Mouse (Mus musculus) megakaryocyte, embryonic 14.5 days (primary cell): ENCODE measurements around the gene Sufu.

ENCODE experiments used
- FLI1 ChIP-seq: IDR thresholded peaks from 2 replicates; pipeline ENCODE4 v1.6.1; 2012; ENCODE audit warnings: low read length, inconsistent platforms, mixed read lengths
- GATA1 ChIP-seq: IDR thresholded peaks from 3 replicates; pipeline ENCODE4 v1.6.1; 2012; ENCODE audit warnings: mixed read lengths, low read length, inconsistent platforms, borderline replicate concordance

DNA sequence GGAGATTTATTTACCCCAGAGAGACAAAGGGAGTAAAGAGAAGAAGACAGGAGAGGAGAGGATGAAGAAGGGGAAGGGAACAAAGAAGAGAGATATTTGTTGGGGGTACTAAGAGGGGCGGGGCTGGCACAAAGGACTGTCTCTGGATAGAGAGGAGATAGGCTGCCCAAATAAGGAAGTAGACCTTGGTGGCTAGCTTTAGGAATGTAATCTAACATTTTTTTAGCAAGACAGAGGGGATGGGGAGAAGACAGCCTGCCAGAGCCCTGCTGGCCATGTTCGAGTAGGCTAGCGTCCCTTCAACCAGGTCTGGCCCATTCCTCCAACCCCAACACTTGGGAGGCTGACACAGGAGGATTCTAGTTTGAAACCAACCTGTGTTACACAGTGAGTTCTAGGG, 12.8 kb downstream of the Sufu start:
- TF ChIP-seq GATA1 (no peak), FLI1 (no peak)
